Mouse (Mus musculus) embryonic facial prominence, embryonic 11.5 days (tissue): ENCODE measurements around the gene Abhd14b. TPM values are rescaled to one million over a fixed set of nuclear protein-coding genes. Genes with fewer than 3 reads are reported as not detected.

ENCODE experiments used
- ATAC-seq: fragments of 200-750 bp; cut with Nextera tagmentation; replicated peaks from 2 replicates; pipeline ENCODE4 v1.8.0; 2017; ENCODE audit warnings: low read depth; ENCODE audit not compliant: insufficient number of reproducible peaks, low FRiP score, low TSS enrichment
- DNase-seq: peaks from one replicate; pipeline ENCODE4 v3.0.0-alpha.2; 2015; ENCODE audit warnings: low spot score
- H3K27ac ChIP-seq: fragments of 300-500 bp; sonication (generic); replicated peaks from 2 replicates; pipeline ENCODE4 v1.5.1; 2014; ENCODE audit warnings: mild to moderate bottlenecking, low read depth, low read length, control low read depth
- H3K27me3 ChIP-seq: fragments of 300-500 bp; sonication (generic); 2 replicates; pipeline ENCODE4 v1.6.1; 2014; ENCODE audit warnings: mild to moderate bottlenecking, low read length, moderate library complexity, mixed read lengths; ENCODE audit not compliant: control insufficient read depth, insufficient read depth
- H3K36me3 ChIP-seq: fragments of 300-500 bp; sonication (generic); replicated peaks from 2 replicates; pipeline ENCODE4 v1.6.1; 2014; ENCODE audit warnings: low read depth, mild to moderate bottlenecking, low read length, moderate library complexity, mixed read lengths; ENCODE audit not compliant: control insufficient read depth, insufficient read depth
- H3K4me1 ChIP-seq: fragments of 300-500 bp; sonication (generic); 2 replicates; pipeline ENCODE4 v1.6.1; 2014; ENCODE audit warnings: low read length, mixed read lengths; ENCODE audit not compliant: control insufficient read depth, insufficient read depth
- H3K4me2 ChIP-seq: fragments of 300-500 bp; sonication (generic); 2 replicates; pipeline ENCODE4 v1.6.1; 2014; ENCODE audit warnings: low read depth, mild to moderate bottlenecking, control low read depth, low read length, moderate library complexity
- H3K4me3 ChIP-seq: fragments of 300-500 bp; sonication (generic); 2 replicates; pipeline ENCODE4 v1.5.1; 2014; ENCODE audit warnings: low read depth, low read length, control low read depth
- H3K9ac ChIP-seq: fragments of 300-500 bp; sonication (generic); replicated peaks from 2 replicates; pipeline ENCODE4 v1.6.1; 2014; ENCODE audit warnings: mild to moderate bottlenecking, control low read depth, low read length
- H3K9me3 ChIP-seq: fragments of 300-500 bp; sonication (generic); replicated peaks from 2 replicates; pipeline ENCODE4 v1.6.1; 2016; ENCODE audit warnings: mild to moderate bottlenecking, low read length, inconsistent platforms, mixed read lengths; ENCODE audit not compliant: control insufficient read depth
- WGBS: fragments of 180-500 bp; shearing (Covaris S2); extraction: QIAGEN DNeasy Blood & Tissue Kit; methylation state at CpG from one replicate; pipeline ENCODE4 v1.1.7; 2014; 5-methylcytosine and 5-hydroxymethylcytosine counted together
- polyA plus RNA-seq: library from polyadenylated mRNA; unstranded; fragments of >200 nt; fragmentation: Nextera tagmentation; extraction: Ambion mirVana; gene quantifications from 2 replicates; pipeline ENCODE4 v1.2.1, GENCODE M21; 2014

The Abhd14b gene
- polyA plus RNA-seq, 1 experiment from 2014 or later, result 4.9 TPM

DNA sequence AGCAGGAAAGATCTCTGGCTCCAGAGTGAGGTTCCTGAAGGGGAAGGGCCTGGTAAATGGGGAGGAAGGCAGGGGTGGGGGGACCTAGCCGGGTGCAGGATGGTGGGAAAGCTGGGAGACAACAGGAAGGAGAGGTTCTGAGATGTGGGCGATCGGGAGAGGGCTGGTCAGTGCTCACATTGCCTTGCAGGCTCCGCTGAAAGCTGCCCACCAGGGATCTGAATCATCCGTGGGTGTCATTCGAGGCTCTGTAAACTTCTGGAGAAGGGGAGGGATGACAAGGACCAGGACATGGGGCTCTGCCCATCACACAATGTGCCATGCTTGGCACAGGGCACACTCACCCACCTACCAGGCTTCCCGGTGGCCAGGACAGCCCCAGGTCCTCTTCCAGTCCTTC, 13.9 kb upstream of the Abhd14b start:
- peaks cover 10% of the 10 kb centered on the region for H3K36me3 ChIP-seq
- H3K4me3 ChIP-seq, result no peak overlapping the region
- H3K4me2 ChIP-seq, result no peak overlapping the region
- H3K9me3 ChIP-seq, result no peaks in the 10 kb centered on the region
- H3K27me3 ChIP-seq, result no peaks in the 10 kb centered on the region
- no peak overlapping the region for H3K9ac ChIP-seq
- no peak overlapping the region for H3K27ac ChIP-seq
- no peak for DNase-seq
- H3K4me1 ChIP-seq, result no peaks in the 10 kb centered on the region
- ATAC-seq, result no peak
- WGBS, result 73% methylated on average over 7 of the region's 7 CpGs

DNA sequence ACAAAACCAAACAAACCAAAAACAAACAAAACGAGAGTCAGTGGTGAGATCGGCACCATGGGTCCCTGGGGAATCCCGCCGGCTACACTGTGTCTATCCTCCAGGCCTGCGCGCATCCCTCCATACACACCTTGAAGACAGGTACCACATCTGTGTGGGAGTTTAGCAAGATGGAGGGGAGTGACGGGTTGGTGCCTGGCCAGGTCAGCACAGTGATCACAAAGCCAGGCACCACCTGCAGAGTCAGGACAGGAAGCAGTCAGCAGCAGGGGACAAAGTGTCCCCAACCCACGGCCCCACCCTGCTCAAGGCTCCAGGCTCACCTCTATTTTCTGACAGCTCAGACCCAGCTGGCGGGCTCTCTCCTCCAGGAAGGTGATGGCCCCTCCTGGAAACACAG, 10.7 kb upstream of the Abhd14b start:
- no peak overlapping the region for H3K4me3 ChIP-seq

DNA sequence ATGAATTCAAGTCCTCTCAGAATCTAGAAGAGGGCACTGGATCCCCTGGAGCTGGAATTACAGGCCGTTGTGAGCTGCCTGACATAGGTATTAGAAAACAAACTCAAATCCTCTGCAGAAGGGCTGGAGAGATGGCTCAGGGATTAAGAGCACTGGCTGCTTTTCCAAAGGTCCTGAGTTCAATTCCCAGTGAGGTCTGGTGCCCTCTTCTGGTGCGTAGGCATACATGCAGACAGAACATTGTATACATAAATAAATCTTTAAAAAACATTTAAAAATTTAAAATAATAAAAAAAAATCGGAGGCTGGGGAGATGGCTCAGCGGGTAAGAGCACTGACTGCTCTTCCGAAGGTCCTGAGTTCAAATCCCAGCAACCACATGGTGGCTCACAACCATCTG, 4.6 kb upstream of the Abhd14b start:
- ATAC-seq, result no peak
- Histone ChIP-seq H3K4me3 (no peak overlapping the region), H3K9me3 (no peaks in the 10 kb centered on the region), H3K27ac (no peak overlapping the region), H3K9ac (no peak overlapping the region), H3K4me1 (peaks cover 7% of the 10 kb centered on the region), H3K27me3 (no peaks in the 10 kb centered on the region), H3K36me3 (no peaks in the 10 kb centered on the region), H3K4me2 (no peak overlapping the region)
- no peak for DNase-seq
- 77% methylated on average over 5 of the region's 5 CpGs for WGBS

More for the DNA sequence above, 10.7 kb upstream of the Abhd14b start:
- peaks cover 10% of the 10 kb centered on the region for H3K36me3 ChIP-seq
- no peak overlapping the region for H3K9ac ChIP-seq
- ATAC-seq, result no peak
- H3K27ac ChIP-seq, result no peak overlapping the region
- DNase-seq, result no peak
- 85% methylated on average over 9 of the region's 9 CpGs for WGBS
- no peaks in the 10 kb centered on the region for H3K9me3 ChIP-seq
- H3K4me2 ChIP-seq, result no peak overlapping the region
- no peaks in the 10 kb centered on the region for H3K27me3 ChIP-seq
- H3K4me1 ChIP-seq, result peaks cover 4% of the 10 kb centered on the region; the same call in 1 of the 2 replicates

DNA sequence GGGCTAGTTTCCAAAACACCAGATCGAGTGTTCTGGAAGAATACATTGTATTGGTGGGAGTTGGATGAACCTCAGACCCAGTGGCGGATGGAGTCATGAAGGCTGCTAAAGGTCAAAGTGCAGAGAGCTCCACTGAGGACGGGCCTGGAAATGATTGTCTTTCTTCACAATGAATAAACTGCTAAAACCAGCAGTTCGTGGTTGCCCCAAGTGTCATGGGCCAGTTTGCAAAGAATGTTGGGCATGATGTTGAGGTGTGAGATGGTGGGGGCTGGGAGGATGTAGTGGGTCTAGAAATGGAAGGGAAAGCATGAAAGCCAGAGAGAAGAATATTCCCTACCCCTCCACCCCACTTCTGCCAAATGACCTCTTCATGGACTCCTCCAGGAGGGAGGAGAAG, 2.4 kb upstream of the Abhd14b start:
- DNase-seq, result no peak

DNA sequence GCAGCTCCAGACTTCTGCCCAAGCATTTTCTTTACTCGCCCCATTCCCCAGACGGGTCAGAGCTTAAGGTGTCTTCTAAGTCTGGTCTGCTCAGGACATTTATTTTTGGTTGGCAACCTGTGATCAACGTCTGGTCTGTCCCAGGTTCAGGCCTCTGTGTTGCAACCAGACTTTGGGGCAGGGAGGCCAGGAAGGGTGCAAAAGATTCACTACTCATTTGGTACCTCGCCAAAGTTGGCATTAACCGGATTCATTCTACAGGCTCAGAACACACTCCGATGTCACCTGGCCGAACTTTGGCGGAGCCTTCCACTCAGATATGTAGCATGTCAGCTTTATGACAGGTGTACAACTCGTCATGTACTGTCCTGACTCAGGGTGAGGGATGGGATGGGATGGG, 692 bp downstream of the Abhd14b start:
- ATAC-seq, result no peak; the same call in 1 of the 2 replicates
- Histone ChIP-seq H3K36me3 (no peaks in the 10 kb centered on the region), H3K27ac (no peak overlapping the region), H3K4me2 (peak overlapping the region; percentile 72), H3K4me1 (peaks cover 12% of the 10 kb centered on the region), H3K27me3 (no peaks in the 10 kb centered on the region), H3K9ac (0 out of 2 replicates have a peak overlapping the region, but pooled peaks have one; percentile 15), H3K9me3 (no peaks in the 10 kb centered on the region), H3K4me3 (no peak overlapping the region; the same call in 1 of the 2 replicates)
- no peak for DNase-seq
- WGBS, result 41% methylated on average over 9 of the region's 9 CpGs

More for the DNA sequence above, 2.4 kb upstream of the Abhd14b start:
- Histone ChIP-seq H3K4me3 (no peak overlapping the region), H3K4me1 (peaks cover 9% of the 10 kb centered on the region), H3K27me3 (no peaks in the 10 kb centered on the region), H3K27ac (no peak overlapping the region), H3K9me3 (no peaks in the 10 kb centered on the region), H3K4me2 (no peak overlapping the region), H3K36me3 (no peaks in the 10 kb centered on the region), H3K9ac (no peak overlapping the region)
- ATAC-seq, result no peak
- WGBS, result 63% methylated on average over 4 of the region's 4 CpGs

DNA sequence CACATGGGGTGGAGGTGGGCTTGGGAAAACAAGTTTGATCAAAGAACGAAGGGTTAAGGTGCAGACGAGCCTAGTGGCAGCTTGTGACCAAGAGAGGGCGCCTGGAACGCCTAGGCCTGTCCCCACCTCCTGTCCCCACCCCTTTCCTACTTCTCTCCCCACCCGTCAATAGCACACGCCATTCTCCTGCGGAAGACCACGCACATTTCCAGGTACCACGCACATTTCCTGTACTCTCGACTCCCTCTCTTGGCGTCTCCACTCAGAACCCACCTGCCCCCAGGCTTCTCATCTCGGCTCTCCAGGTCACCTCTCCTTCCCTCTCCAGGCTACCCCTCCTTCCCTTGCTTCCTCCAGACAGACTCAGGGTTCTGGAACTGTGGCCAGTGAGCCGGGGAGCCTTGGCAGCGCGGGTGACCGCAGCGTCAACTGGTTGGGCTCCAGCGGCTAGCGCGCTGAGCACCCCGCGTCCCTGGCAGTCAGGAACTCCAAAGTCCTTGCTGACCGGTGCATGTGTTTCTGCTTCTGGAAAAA, 1.3 kb downstream of the Abhd14b start:
- Histone ChIP-seq H3K4me1 (peaks cover 12% of the 10 kb centered on the region), H3K4me2 (peak overlapping the region; percentile 83), H3K36me3 (no peaks in the 10 kb centered on the region), H3K9me3 (no peaks in the 10 kb centered on the region), H3K9ac (peak overlapping the region; percentile 47), H3K27ac (no peak overlapping the region), H3K4me3 (peak overlapping the region; percentile 44), H3K27me3 (no peaks in the 10 kb centered on the region)
- DNase-seq (peak; percentile 82), ATAC-seq (peak; percentile 44)
- 2% methylated on average over 23 of the region's 23 CpGs for WGBS

DNA sequence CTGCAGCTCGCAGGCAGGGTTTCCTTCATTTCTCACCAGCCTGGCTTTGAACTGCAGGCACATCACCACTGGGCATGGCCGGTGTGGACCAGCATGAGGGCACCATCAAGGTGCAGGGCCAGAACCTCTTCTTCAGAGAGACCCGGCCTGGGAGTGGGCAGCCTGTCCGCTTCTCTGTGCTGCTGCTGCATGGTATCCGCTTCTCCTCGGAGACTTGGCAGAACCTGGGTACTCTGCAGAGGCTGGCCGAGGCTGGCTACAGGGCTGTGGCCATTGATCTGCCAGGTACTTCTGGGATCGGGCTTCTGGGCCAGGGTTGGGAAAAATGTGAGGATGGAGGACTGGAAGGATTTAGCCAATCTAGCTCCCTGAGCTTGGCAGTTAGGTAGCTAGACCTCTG, 2.7 kb downstream of the Abhd14b start:
- H3K4me2 ChIP-seq, result no peak overlapping the region; the same call in 1 of the 2 replicates
- 91% methylated on average over 8 of the region's 8 CpGs for WGBS
- no peaks in the 10 kb centered on the region for H3K9me3 ChIP-seq
- no peaks in the 10 kb centered on the region for H3K36me3 ChIP-seq
- ATAC-seq (no peak), DNase-seq (no peak)
- H3K9ac ChIP-seq, result no peak overlapping the region
- H3K27ac ChIP-seq, result no peak overlapping the region
- peaks cover 12% of the 10 kb centered on the region for H3K4me1 ChIP-seq
- H3K4me3 ChIP-seq, result no peak overlapping the region
- H3K27me3 ChIP-seq, result no peaks in the 10 kb centered on the region

DNA sequence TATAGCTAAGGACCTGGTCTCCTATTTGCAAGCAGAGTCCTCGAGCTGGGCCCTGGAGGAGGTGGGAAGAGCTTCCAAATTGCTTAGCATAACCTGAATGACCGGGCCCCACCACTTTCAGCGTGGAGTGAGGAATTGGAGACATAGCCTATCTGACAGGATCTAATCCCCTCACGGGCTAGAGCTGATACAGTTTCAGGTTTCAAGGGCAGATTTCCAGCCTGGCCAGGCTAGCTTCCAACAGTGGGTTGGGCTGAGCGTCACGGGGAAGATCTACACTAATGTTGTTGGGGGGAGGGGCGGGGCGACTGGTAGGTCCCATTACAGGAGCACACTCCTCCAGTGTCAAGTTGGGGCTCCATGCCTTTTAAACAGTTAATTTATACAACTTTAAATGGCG, 3.4 kb downstream of the Abhd14b start:
- Histone ChIP-seq H3K9me3 (no peaks in the 10 kb centered on the region), H3K4me3 (no peak overlapping the region), H3K4me2 (peak overlapping the region; percentile 11), H3K36me3 (no peaks in the 10 kb centered on the region), H3K27me3 (no peaks in the 10 kb centered on the region), H3K27ac (peak overlapping the region; percentile 38), H3K4me1 (peaks cover 16% of the 10 kb centered on the region), H3K9ac (no peak overlapping the region)
- WGBS, result 12% methylated on average over 9 of the region's 9 CpGs
- DNase-seq, result peak; percentile 76
- no peak for ATAC-seq
